Mouse (Mus musculus) ES-E14 (cell line): ENCODE data around the gene Mst1r. TPM values are rescaled to one million over a fixed set of nuclear protein-coding genes. Genes with fewer than 3 reads are reported as not detected.

Source experiments
- DNase-seq: peaks from one replicate; pipeline ENCODE4 v3.0.0-alpha.2; 2013; ENCODE audit warnings: low read depth, low spot score
- H3K27ac ChIP-seq: 2 replicates; pipeline ENCODE4 v1.5.1; 2012; ENCODE audit warnings: low read depth, mild to moderate bottlenecking, low read length, moderate library complexity, mixed read lengths; ENCODE audit not compliant: poor library complexity, insufficient read depth, severe bottlenecking
- H3K36me3 ChIP-seq: 2 replicates; pipeline ENCODE4 v1.6.1; 2012; ENCODE audit warnings: mild to moderate bottlenecking, low read length, moderate library complexity, mixed read lengths; ENCODE audit not compliant: control insufficient read depth, poor library complexity, insufficient read depth, severe bottlenecking
- H3K4me1 ChIP-seq, 2 experiments: fragments of 150-350 bp in 1 of 2; sonication (generic) in 1 of 2; 2 replicates each; pipeline ENCODE4 v1.6.1; 2012; ENCODE audit warnings: low read length in 2 of 2, mild to moderate bottlenecking in 1 of 2, mixed read lengths in 1 of 2; ENCODE audit not compliant: control insufficient read depth in 2 of 2, insufficient read depth in 2 of 2, poor library complexity in 1 of 2
- H3K4me3 ChIP-seq, 2 experiments: fragments of 150-350 bp in 1 of 2; sonication (generic) in 1 of 2; 2 replicates each; pipeline ENCODE4 v1.5.1; 2012; ENCODE audit warnings: low read length in 2 of 2, low read depth in 1 of 2, mild to moderate bottlenecking in 1 of 2, mixed read lengths in 1 of 2; ENCODE audit not compliant: insufficient read depth in 1 of 2, poor library complexity in 1 of 2, severe bottlenecking in 1 of 2
- H3K9ac ChIP-seq: 2 replicates; pipeline ENCODE4 v1.6.1; 2012; ENCODE audit warnings: low read depth, mild to moderate bottlenecking, low read length, mixed read lengths; ENCODE audit not compliant: poor library complexity, insufficient read depth, severe bottlenecking
- H3K9me3 ChIP-seq: fragments of 150-350 bp; sonication (generic); 2 replicates; pipeline ENCODE4 v1.6.1; 2012; ENCODE audit warnings: low read depth, mild to moderate bottlenecking, low read length; ENCODE audit not compliant: control insufficient read depth, insufficient read depth
- CHD2 ChIP-seq: IDR thresholded peaks from 2 replicates; pipeline ENCODE4 v1.6.1; 2014; ENCODE audit warnings: mild to moderate bottlenecking, low read depth, low read length, inconsistent platforms
- HCFC1 ChIP-seq: IDR thresholded peaks from 2 replicates; pipeline ENCODE4 v1.6.1; 2012; ENCODE audit warnings: low read length, inconsistent platforms, borderline replicate concordance; ENCODE audit not compliant: insufficient read depth
- MAFK ChIP-seq: IDR thresholded peaks from 2 replicates; pipeline ENCODE4 v1.6.1; 2014; ENCODE audit warnings: mild to moderate bottlenecking, low read depth, low read length, inconsistent platforms; ENCODE audit not compliant: insufficient read depth
- ZC3H11A ChIP-seq: IDR thresholded peaks from 2 replicates; pipeline ENCODE4 v1.6.1; 2012; ENCODE audit warnings: low read depth, mild to moderate bottlenecking, inconsistent platforms, low read length, borderline replicate concordance
- ZNF384 ChIP-seq: IDR thresholded peaks from 2 replicates; pipeline ENCODE4 v1.6.1; 2012; ENCODE audit warnings: low read depth, low read length, inconsistent platforms
- in situ Hi-C, 2 experiments: fragments of 600-800 bp; cut with MboI; formaldehyde crosslinking; loops; one replicate each; pipeline ENCODE4 v1.15.1; 2025; ENCODE audit warnings: low sequenced_read_pairs in 2 of 2, inconsistent platforms in 1 of 2; ENCODE audit not compliant: unreplicated experiment in 2 of 2
- total RNA-seq: library from RNA; depleted of rRNA; stranded (reverse); fragments of 300-350 nt; gene quantifications from 2 replicates; pipeline ENCODE4 v1.2.3, GENCODE M21; 2012

The Mst1r gene
- total RNA-seq, 1 experiment, result 0.22 TPM

DNA sequence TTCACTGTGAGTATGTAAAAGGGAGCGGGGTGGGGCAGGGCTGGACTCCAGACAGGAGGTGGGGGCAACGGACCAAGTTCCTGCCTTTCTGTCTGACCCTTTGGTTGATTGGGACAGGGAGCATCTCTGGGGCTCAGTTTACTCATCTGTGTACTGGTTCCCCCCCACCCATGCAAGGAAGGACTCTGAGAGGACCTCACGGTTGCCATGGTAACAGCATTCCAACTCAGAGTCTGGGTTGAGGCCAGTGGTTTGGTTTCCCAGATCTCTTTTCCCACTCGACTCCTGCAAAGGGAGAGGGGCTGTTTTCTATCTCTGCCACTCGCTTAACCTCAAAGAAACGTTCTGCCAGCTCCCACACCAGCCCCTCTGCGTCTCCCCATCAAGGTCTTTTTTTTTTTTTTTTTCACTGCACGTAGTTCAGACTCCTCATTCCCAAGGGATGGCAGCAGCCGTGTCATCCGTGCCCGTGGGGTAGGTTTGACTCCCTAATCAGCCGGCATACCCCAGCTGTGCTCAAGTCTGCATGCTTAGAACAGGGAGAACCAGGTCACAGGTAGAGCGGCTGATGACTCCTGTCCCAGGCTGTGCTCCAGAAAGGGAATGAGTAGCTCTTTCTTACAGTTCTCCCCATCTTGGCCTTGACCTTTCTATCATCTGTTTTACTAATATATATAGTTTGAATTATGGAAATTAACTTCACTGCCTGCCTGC lies 11.4 kb downstream of the Mst1r start:
- Histone ChIP-seq H3K27ac (no peak overlapping the region), H3K9ac (no peak overlapping the region), H3K4me1 (peaks cover 0 to 4% of the 10 kb centered on the region in 2 experiments; a peak in 2 of 4 replicates), H3K4me3 (no peak overlapping the region), H3K36me3 (no peaks in the 10 kb centered on the region), H3K9me3 (no peaks in the 10 kb centered on the region)
- in situ Hi-C loops, result no loop called here
- DNase-seq, result no peak
- TF ChIP-seq ZC3H11A (no peak), CHD2 (no peak), ZNF384 (no peak), MAFK (no peak), HCFC1 (no peak)

DNA sequence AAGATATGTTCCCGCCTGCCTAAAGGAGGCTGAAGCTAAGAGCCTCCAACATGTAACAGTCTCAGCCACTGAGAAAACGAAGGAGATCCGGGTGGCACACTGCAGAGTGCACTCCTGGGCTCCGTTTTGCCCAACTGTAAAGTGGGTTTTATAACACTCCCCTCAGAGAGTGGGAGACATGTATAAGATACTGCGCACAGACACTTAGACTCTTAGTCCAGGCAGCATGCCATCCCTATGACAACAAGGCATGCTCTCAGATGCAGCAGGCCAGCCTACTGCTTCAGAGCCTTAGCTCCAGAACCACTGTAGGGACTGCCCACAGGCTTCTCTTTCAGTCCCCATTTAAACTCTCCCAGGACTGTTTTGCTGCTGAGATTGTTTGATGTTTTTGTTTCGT lies 12.2 kb downstream of the Mst1r start:
- no peak overlapping the region for H3K9ac ChIP-seq
- H3K4me1 ChIP-seq, result peaks cover 0 to 4% of the 10 kb centered on the region in 2 experiments; a peak in 2 of 4 replicates
- in situ Hi-C loops, result no loop called here
- DNase-seq, result no peak
- no peaks in the 10 kb centered on the region for H3K9me3 ChIP-seq
- no peak overlapping the region for H3K4me3 ChIP-seq
- H3K36me3 ChIP-seq, result no peaks in the 10 kb centered on the region
- no peak overlapping the region for H3K27ac ChIP-seq
- TF ChIP-seq HCFC1, result no peak
- no peak for TF ChIP-seq ZC3H11A
- TF ChIP-seq CHD2, result no peak
- no peak for TF ChIP-seq MAFK

DNA sequence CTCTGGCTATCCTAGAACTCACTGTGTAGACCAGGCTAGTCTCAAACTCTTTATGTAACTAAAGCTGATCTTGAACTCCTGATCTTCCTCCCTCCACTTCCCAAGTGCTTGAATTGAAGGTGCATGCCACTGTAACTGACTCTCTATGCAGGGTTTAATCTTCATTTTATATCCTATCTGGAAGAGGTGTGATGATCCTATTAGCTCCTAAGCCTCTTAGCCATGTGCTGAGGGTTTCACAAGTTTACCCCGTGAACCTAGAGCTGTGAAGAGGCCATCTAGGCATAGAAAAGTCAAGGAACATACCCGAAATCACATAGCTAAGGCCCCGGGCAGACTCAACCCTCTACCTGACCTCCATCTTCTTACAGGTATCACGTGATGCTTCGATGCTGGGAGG lies 12.8 kb downstream of the Mst1r start:
- no peak overlapping the region for H3K27ac ChIP-seq
- peaks cover under 1 to 4% of the 10 kb centered on the region in 2 experiments; a peak in 3 of 4 replicates for H3K4me1 ChIP-seq
- H3K9me3 ChIP-seq, result no peaks in the 10 kb centered on the region
- in situ Hi-C loops, result no loop called here
- H3K36me3 ChIP-seq, result no peaks in the 10 kb centered on the region
- no peak for DNase-seq
- H3K9ac ChIP-seq, result no peak overlapping the region
- TF ChIP-seq ZNF384, result no peak
- no peak for TF ChIP-seq MAFK
- no peak for TF ChIP-seq ZC3H11A
- TF ChIP-seq CHD2, result no peak
- TF ChIP-seq HCFC1, result no peak
- no peak overlapping the region for H3K4me3 ChIP-seq

DNA sequence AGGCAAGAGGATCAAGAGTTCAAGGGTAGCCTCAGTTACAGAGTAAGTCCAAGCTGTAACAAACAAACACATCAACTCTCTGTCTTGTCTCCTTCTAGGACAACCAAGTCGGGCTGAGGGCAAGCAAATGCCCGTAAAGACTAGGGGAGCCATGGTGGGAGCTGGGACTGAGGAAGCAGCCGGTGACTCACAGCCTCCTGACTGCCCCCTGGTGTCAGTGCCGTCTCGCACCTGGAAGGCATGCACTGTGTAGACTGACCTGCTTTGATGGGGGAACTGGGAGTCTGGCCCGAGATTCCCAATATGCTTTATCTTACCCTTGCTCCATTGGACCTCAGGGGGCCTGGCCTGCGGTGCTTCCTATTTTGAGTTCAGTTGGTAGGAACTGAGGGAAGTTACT lies 16.3 kb downstream of the Mst1r start:
- DNase-seq, result peak; percentile 60
- no peak for TF ChIP-seq ZNF384
- no peak for TF ChIP-seq CHD2
- TF ChIP-seq HCFC1, result no peak
- no peak for TF ChIP-seq ZC3H11A
- no peak overlapping the region for H3K4me3 ChIP-seq
- no peak overlapping the region for H3K27ac ChIP-seq
- in situ Hi-C loops, result no loop called here
- no peaks in the 10 kb centered on the region for H3K9me3 ChIP-seq
- H3K9ac ChIP-seq, result no peak overlapping the region
- no peaks in the 10 kb centered on the region for H3K36me3 ChIP-seq
- peaks cover 3 to 8% of the 10 kb centered on the region in 2 experiments; a peak in 2 of 4 replicates for H3K4me1 ChIP-seq

DNA sequence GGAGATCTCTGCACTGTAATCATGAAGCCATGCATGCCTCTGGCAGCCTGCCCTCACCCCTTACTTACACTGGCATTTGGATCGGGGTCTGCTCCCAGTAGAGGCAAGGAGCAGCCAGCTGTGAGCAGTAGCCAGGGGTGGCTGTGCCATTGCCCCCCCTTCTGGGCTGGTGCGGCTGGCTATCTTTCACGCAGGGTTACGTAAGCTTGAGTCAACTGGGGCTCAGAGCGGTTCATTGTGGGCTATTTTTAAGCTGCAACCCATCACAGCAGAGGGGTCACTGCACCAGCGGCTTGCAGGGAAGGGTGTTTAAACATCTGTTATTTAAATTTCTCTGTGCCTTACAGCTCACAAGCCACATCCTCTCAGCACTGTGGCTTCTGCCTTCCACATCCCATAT lies 17.3 kb downstream of the Mst1r start:
- H3K4me1 ChIP-seq, result peaks cover 3 to 8% of the 10 kb centered on the region in 2 experiments; a peak in 2 of 4 replicates
- H3K9me3 ChIP-seq, result no peaks in the 10 kb centered on the region
- in situ Hi-C loops, result no loop called here
- H3K4me3 ChIP-seq, result no peak overlapping the region
- H3K9ac ChIP-seq, result no peak overlapping the region
- H3K36me3 ChIP-seq, result no peaks in the 10 kb centered on the region
- TF ChIP-seq ZNF384, result no peak
- TF ChIP-seq MAFK, result no peak
- TF ChIP-seq CHD2, result no peak
- H3K27ac ChIP-seq, result no peak overlapping the region
- no peak for DNase-seq
